17 mouse cellular contexts compared by ENCODE assay signal in genomic region chr6:135646177-135646576, GRCm38 (mm10).
A peak's percentile ranks its signal among the peaks of the same experiment; 100 is the strongest.
DNase-seq lines count a peak whose midpoint lies in the region; ATAC-seq and TF ChIP-seq lines count a peak whose summit lies in the region.
"Had no signal": no experiment of that assay in that cellular context is flagged by ENCODE, and none has a peak within 500 bp of the region (broad histone marks: within the 10 kb centered on the region; RNA-seq: fewer than 3 reads in every experiment).

No protein-coding gene starts in this region.

- no peak for TF ChIP-seq POLR2A in kidney, adult 2 months (IDR thresholded peaks at IDR 0.05; ENCODE audit: low read depth, low read length)

- no peak overlapping the region for H3K4me3 ChIP-seq in kidney, adult 2 months (ENCODE audit: insufficient read depth, low read depth, low read length)
- H3K4me3 ChIP-seq: embryonic facial prominence, embryonic 10.5 days; hindbrain, embryonic 10.5 days; liver, embryonic 13.5 days; lung, embryonic 15.5 days; midbrain, embryonic 10.5 days had no signal

- TF ChIP-seq CTCF in kidney, adult 2 months (conservative IDR thresholded peaks at IDR 0.05; ENCODE audit: insufficient read depth, insufficient read length, low read depth, low read length), result peak; percentile 29; the same call in 1 of the 2 replicates

- no peaks in the 10 kb centered on the region for H3K36me3 ChIP-seq in kidney, adult 2 months (ENCODE audit: control insufficient read depth, insufficient read depth, low read length)
- H3K36me3 ChIP-seq: embryonic facial prominence, embryonic 10.5 days; hindbrain, embryonic 10.5 days; liver, embryonic 13.5 days; lung, embryonic 15.5 days; midbrain, embryonic 10.5 days had no signal

- H3K27ac ChIP-seq in kidney, adult 2 months (ENCODE audit: insufficient read depth, low read depth, low read length), result no peak overlapping the region
- H3K27ac ChIP-seq: embryonic facial prominence, embryonic 10.5 days; hindbrain, embryonic 10.5 days; liver, embryonic 13.5 days; lung, embryonic 15.5 days; macrophage; midbrain, embryonic 10.5 days had no signal

- 78% methylated on average over 1 of the region's 1 CpGs for WGBS in kidney, adult 2 months

- peak; percentile 6 for DNase-seq in adrenal gland, adult 2 months
- DNase-seq in adrenal gland, postnatal 4 days (ENCODE audit: low spot score in 2 of 2), result no peak
- DNase-seq in kidney, adult 2 months, result peak; percentile 35
- DNase-seq in kidney, postnatal 4 days, result no peak
- DNase-seq in lung, postnatal 36 days, result peak; percentile 1
- DNase-seq in lung, adult 18-20 months, result no peak
- DNase-seq in embryo, embryonic 10 days (ENCODE audit: low spot score), result no peak
- DNase-seq: cerebellum, adult 8-10 months; gastrocnemius, postnatal 25 days; liver, embryonic 13.5 days; retina, postnatal 1 day had no signal

- no peaks in the 10 kb centered on the region for H3K27me3 ChIP-seq in kidney, adult 2 months (replicated peaks; ENCODE audit: control insufficient read depth, insufficient read depth, low read length)
- H3K27me3 ChIP-seq: liver, embryonic 13.5 days; lung, embryonic 15.5 days had no signal

- ATAC-seq in monocyte, adult 5-6 weeks (replicated peaks; ENCODE audit: insufficient number of reproducible peaks, low FRiP score, low TSS enrichment, poor library complexity, severe bottlenecking), result no peak

- H3K4me1 ChIP-seq in kidney, adult 2 months (ENCODE audit: control insufficient read depth, insufficient read depth, low read length), result no peaks in the 10 kb centered on the region
- H3K4me1 ChIP-seq: embryonic facial prominence, embryonic 10.5 days; hindbrain, embryonic 10.5 days; liver, embryonic 13.5 days; lung, embryonic 15.5 days; midbrain, embryonic 10.5 days had no signal

Comparison
In these comparisons a context has a peak if more than half of its experiments do, and no peak if none do; other contexts are left out.
1. DNase-seq: peak in adrenal gland, adult 2 months (single experiment), kidney, adult 2 months (single experiment) and lung, postnatal 36 days (single experiment); none in adrenal gland, postnatal 4 days (0 of 2), kidney, postnatal 4 days (0 of 2), lung, adult 18-20 months (0 of 2) and embryo, embryonic 10 days (single experiment).